Mouse (Mus musculus) kidney, embryonic 16.5 days (tissue): ENCODE measurements around the gene Clic4. TPM values are rescaled to one million over a fixed set of nuclear protein-coding genes. Genes with fewer than 3 reads are reported as not detected.

Experiments
- ATAC-seq: fragments of 200-750 bp; cut with Nextera tagmentation; 2 replicates; pipeline ENCODE4 v1.8.0; 2017; ENCODE audit warnings: moderate TSS enrichment; ENCODE audit not compliant: low FRiP score, low TSS enrichment
- H3K27ac ChIP-seq: fragments of 300-500 bp; sonication (generic); 2 replicates; pipeline ENCODE4 v1.5.1; 2014; ENCODE audit warnings: low read length
- H3K27me3 ChIP-seq: fragments of 300-500 bp; sonication (generic); 2 replicates; pipeline ENCODE4 v1.6.1; 2014; ENCODE audit warnings: low read length, control low read depth, mixed read lengths; ENCODE audit not compliant: insufficient read depth
- H3K36me3 ChIP-seq: fragments of 300-500 bp; sonication (generic); 2 replicates; pipeline ENCODE4 v1.6.1; 2014; ENCODE audit warnings: low read length, control low read depth, mixed read lengths; ENCODE audit not compliant: insufficient read depth
- H3K4me1 ChIP-seq: fragments of 300-500 bp; sonication (generic); 2 replicates; pipeline ENCODE4 v1.6.1; 2014; ENCODE audit warnings: low read length, control low read depth, mixed read lengths; ENCODE audit not compliant: insufficient read depth
- H3K4me2 ChIP-seq: fragments of 300-500 bp; sonication (generic); replicated peaks from 2 replicates; pipeline ENCODE4 v1.6.1; 2014; ENCODE audit warnings: low read depth, low read length
- H3K4me3 ChIP-seq: fragments of 300-500 bp; sonication (generic); 2 replicates; pipeline ENCODE4 v1.5.1; 2014; ENCODE audit warnings: mild to moderate bottlenecking, low read length
- H3K9ac ChIP-seq: fragments of 300-500 bp; sonication (generic); replicated peaks from 2 replicates; pipeline ENCODE4 v1.6.1; 2014; ENCODE audit warnings: low read length
- H3K9me3 ChIP-seq: fragments of 300-500 bp; sonication (generic); 2 replicates; pipeline ENCODE4 v1.6.1; 2016; ENCODE audit warnings: low read length, control low read depth
- WGBS: fragments of 180-500 bp; shearing (Covaris S2); extraction: QIAGEN DNeasy Blood & Tissue Kit; methylation state at CpG from one replicate; pipeline ENCODE4 v1.1.7; 2014; 5-methylcytosine and 5-hydroxymethylcytosine counted together
- polyA plus RNA-seq: library from polyadenylated mRNA; unstranded; fragments of >200 nt; fragmentation: Nextera tagmentation; extraction: Ambion mirVana; gene quantifications from 2 replicates; pipeline ENCODE4 v1.2.1, GENCODE M21; 2015

The Clic4 gene
- polyA plus RNA-seq, 1 experiment from 2014 or later, result 228 TPM

GRCm38 (mm10) chr4:135169096-135169495, 103.5 kb downstream of the Clic4 start:
- Histone ChIP-seq H3K9ac (no peak overlapping the region), H3K27me3 (peaks cover 44% of the 10 kb centered on the region), H3K36me3 (no peaks in the 10 kb centered on the region), H3K4me3 (no peak overlapping the region), H3K9me3 (no peaks in the 10 kb centered on the region), H3K27ac (no peak overlapping the region), H3K4me2 (no peak overlapping the region), H3K4me1 (peaks cover 27% of the 10 kb centered on the region)
- 71% methylated on average over 10 of the region's 10 CpGs for WGBS
- no peak for ATAC-seq

DNA sequence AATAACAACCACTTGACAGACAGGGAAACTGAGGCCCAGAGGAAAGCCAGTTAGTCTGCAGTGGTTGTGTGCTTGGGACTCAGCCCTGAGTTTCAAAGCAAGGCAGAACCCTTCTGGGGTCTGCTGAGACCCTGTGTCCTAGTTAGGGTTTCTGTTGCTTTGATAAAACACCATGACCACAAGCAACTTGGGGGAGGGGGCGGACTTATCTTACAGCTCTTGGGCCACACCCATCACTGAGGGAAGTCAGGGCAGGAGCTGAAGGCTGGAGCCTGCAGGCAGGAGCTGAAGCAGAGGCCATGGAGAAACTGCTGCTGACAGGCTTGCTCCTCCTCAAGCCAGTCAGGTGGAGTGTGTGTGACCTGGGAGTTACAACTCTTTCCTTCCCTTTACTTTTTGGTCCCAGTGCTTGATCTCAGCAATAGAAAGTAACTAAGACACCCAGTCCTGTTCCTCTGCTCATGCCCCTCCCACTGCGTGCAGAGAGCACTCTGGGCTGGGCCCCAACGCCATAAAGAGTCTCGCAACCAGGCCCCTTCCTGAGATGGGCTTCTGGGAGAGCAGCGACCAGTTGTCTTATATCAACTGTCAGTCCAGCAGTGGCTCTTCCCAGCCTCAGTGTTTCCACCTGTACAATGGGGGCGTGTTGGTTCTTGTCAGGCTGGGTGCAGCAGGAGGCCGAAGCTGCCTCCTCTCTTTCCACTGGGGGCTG, 104.6 kb downstream of the Clic4 start:
- Histone ChIP-seq H3K9ac (no peak overlapping the region), H3K4me1 (peaks cover 27% of the 10 kb centered on the region), H3K4me3 (no peak overlapping the region), H3K9me3 (no peaks in the 10 kb centered on the region), H3K27me3 (peaks cover 42% of the 10 kb centered on the region), H3K4me2 (no peak overlapping the region), H3K36me3 (no peaks in the 10 kb centered on the region), H3K27ac (no peak overlapping the region)
- ATAC-seq, result no peak
- WGBS, result 50% methylated on average over 7 of the region's 7 CpGs

DNA sequence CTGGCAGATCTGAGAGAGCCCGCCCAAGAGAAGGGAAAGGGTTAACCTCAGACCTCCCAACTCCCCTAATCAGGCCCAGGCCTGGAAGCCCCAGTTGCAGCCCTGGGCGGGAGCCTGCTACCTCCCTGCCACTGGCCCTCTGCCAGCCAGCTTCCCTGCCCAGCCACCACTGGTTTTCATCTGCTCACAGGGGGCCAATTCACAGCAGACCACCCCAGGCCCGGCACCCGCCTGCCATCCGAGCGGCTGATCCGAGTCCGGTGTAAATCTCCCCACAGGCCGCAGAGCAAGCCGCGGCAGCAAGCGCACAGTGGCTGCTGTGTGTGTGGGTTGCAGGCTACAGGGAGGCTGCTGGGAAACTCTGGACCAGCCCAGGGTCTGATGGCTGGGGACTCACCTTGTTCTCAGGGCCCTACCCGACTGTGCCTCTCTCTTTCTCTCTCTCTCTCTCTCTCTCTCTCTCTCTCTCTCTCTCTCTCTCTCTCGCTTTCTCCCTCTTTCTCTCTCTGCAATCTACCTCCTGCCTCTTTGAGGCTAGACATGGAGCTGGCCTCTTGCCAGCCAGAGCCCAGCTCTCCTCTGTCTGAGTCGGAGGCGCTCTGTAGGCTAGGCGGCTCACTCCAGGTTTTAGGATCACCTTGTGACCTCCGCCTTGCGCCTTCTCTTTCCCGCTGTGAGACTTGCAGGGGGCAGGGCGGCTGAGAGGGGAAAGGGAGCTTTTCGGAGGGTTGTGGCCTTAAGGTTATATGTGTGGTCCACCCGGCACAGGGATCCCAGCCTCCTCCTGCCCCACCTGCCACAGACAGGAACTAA, 106.0 kb downstream of the Clic4 start:
- Histone ChIP-seq H3K4me2 (peak overlapping the region; percentile 28; the same call in 1 of the 2 replicates), H3K4me1 (peaks cover 27% of the 10 kb centered on the region), H3K27ac (peak overlapping the region; percentile 60; the same call in 1 of the 2 replicates), H3K27me3 (peaks cover 42% of the 10 kb centered on the region), H3K36me3 (no peaks in the 10 kb centered on the region), H3K9me3 (no peaks in the 10 kb centered on the region), H3K4me3 (no peak overlapping the region), H3K9ac (peak overlapping the region; percentile 39; the same call in 1 of the 2 replicates)
- 7% methylated on average over 23 of the region's 23 CpGs for WGBS
- ATAC-seq, result peak; percentile 43

DNA sequence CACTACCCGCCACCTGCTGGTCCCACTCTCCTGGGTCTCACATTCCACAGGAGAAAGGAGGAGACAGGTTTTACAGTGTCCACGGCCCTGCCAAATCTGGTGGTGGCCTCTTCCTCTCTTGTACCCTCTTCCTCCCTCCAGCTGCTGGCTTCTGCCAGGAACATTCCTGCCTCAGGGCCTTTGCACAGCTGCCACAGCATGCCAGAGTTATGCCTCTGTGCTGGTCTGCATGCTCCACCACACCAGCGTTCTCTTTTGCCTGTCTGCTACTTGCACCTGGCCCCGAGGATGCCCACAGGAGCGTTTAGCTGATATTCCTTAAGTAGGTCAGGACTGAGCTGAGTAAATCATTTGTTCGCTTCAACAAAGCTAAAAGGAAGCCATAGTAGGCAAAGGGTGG, 106.9 kb downstream of the Clic4 start:
- ATAC-seq, result no peak
- Histone ChIP-seq H3K9ac (no peak overlapping the region), H3K9me3 (no peaks in the 10 kb centered on the region), H3K4me3 (no peak overlapping the region), H3K27me3 (peaks cover 40% of the 10 kb centered on the region), H3K36me3 (no peaks in the 10 kb centered on the region), H3K27ac (no peak overlapping the region), H3K4me2 (no peak overlapping the region), H3K4me1 (peaks cover 27% of the 10 kb centered on the region)
- 54% methylated on average over 6 of the region's 6 CpGs for WGBS

Other genes starting within 250 kb of the Clic4 start
- gene Runx3, start 152.2 kb downstream of the Clic4 start, polyA plus RNA-seq, result 0.06 TPM in 1 of 2 replicates, not detected in the other
- gene Srrm1, start 80.5 kb upstream of the Clic4 start, polyA plus RNA-seq, result 180 and 233 TPM in 2 replicates
- 2.0 and 4.3 TPM in 2 replicates for gene Ncmap, start 125.4 kb upstream of the Clic4 start, polyA plus RNA-seq
- 15.0 and 15.3 TPM in 2 replicates for gene Rcan3, start 161.0 kb upstream of the Clic4 start, polyA plus RNA-seq
- 0.84 and 1.1 TPM in 2 replicates for gene Stpg1, start 222.0 kb upstream of the Clic4 start, polyA plus RNA-seq
- gene Nipal3, start 222.2 kb upstream of the Clic4 start, polyA plus RNA-seq, result 4.3 and 7.1 TPM in 2 replicates